Mouse (Mus musculus): ENCODE data around the gene Gm28539.

DNA sequence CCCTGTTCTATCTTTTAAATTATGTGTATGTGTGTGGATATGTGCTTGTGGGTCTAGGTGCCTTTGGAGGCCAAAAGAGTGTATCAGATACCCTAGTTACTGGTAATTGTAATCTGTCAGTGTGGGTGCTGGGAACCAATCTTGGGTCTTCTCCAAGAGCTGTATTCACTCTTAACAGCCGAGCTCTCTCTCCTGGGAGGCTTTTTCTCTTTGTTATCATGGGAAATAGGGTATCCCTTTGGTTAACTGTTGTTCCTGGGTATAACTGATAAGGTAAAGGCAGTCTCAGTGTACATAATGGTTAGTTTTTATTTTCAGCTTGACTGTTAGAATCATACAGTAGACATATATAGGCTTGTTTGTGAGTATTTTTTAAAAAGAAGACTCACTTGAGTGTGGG, 14.0 kb upstream of the Gm28539 start:
- TF ChIP-seq CTCF (IDR thresholded peaks at IDR 0.05; ENCODE audit: low read depth, low read length) (no peak), POLR2A (IDR thresholded peaks at IDR 0.05; ENCODE audit: borderline replicate concordance, low read depth, low read length) (no peak)

Data from bone marrow macrophage, adult 2 months (primary cell).